Mouse (Mus musculus): ENCODE data around the gene Cdk5r2. TPM values are rescaled to one million over a fixed set of nuclear protein-coding genes. Genes with fewer than 3 reads are reported as not detected.

Gene Cdk5r2
- not detected for polyA plus RNA-seq (2014; fragmentation: Illumina TruSeq; extraction: RNeasy Lipid Tissue Mini Kit (QIAGEN cat#74804); ENCODE audit: low read depth, low replicate concordance)

GRCm38 (mm10) chr1:74854306-74855056, at the start of gene Cdk5r2:
Cdk5r2 (plus strand) TSS chr1:74854934.

GRCm38 (mm10) chr1:74885369-74886042, 30.8 kb downstream of the Cdk5r2 start, which contains the start of gene Fev:
Fev (minus strand) TSS chr1:74885419.

DNA sequence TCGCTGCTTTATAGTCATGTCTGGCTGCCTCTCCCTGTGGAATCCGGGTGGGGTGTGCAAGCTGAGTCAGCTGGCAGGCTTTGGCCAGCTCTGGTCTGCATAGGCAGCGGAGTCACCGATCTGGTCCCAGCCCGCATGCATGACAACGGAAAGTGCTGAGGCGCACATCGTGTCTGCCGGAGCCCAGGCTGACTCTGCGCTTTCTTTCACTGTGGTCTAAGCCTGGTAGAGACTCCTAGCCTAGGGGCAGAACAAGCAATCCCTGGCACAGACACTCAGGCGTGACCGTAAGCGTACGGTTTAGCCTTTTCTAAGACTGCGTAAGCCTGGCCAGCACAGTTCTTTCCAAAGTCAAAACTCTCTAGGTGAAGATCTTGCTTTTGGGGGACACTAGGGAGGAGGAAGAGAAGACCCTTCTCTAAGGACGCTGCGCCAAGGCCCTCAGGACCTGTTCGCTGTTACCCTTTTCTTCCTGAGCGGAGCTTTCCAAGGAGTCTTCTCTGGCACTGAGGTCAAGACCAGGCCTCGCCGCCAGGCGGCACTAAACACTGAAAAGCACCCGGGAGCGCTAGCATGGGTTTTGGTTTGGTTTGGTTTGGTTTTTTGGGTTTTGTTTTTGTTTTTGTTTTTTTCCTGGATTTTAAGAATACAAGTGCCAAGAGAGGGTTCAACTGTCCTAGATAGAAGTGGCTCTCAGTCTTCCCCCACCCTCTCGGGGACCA, 38.6 kb downstream of the Cdk5r2 start, which contains the start of gene Cryba2:
Gene Cryba2 (minus strand): TSS at position 10 of the 722 bp plus-strand sequence.

Other genes with a start within 250 kb of the Cdk5r2 start
- gene Ttll4, start 193.2 kb upstream of the Cdk5r2 start, polyA plus RNA-seq (2014; fragmentation: Illumina TruSeq; extraction: RNeasy Lipid Tissue Mini Kit (QIAGEN cat#74804); ENCODE audit: low read depth, low replicate concordance) = 12.4 TPM
- 77.5 TPM for gene Cyp27a1, start 141.4 kb upstream of the Cdk5r2 start, polyA plus RNA-seq (2014; fragmentation: Illumina TruSeq; extraction: RNeasy Lipid Tissue Mini Kit (QIAGEN cat#74804); ENCODE audit: low read depth, low replicate concordance)
- gene Prkag3, start 105.7 kb upstream of the Cdk5r2 start, polyA plus RNA-seq (2014; fragmentation: Illumina TruSeq; extraction: RNeasy Lipid Tissue Mini Kit (QIAGEN cat#74804); ENCODE audit: low read depth, low replicate concordance) = 1.4 TPM
- gene Wnt6, start 83.0 kb upstream of the Cdk5r2 start, polyA plus RNA-seq (2014; fragmentation: Illumina TruSeq; extraction: RNeasy Lipid Tissue Mini Kit (QIAGEN cat#74804); ENCODE audit: low read depth, low replicate concordance) = 6.3 TPM
- gene Wnt10a, start 63.4 kb upstream of the Cdk5r2 start, polyA plus RNA-seq (2014; fragmentation: Illumina TruSeq; extraction: RNeasy Lipid Tissue Mini Kit (QIAGEN cat#74804); ENCODE audit: low read depth, low replicate concordance) = 1.2 TPM
- not detected for gene Fev, start 30.5 kb downstream of the Cdk5r2 start, polyA plus RNA-seq (2014; fragmentation: Illumina TruSeq; extraction: RNeasy Lipid Tissue Mini Kit (QIAGEN cat#74804); ENCODE audit: low read depth, low replicate concordance)
- gene Cryba2, start 38.2 kb downstream of the Cdk5r2 start, polyA plus RNA-seq (2014; fragmentation: Illumina TruSeq; extraction: RNeasy Lipid Tissue Mini Kit (QIAGEN cat#74804); ENCODE audit: low read depth, low replicate concordance) = 1.1 TPM
- gene Cfap65, start 80.7 kb downstream of the Cdk5r2 start, polyA plus RNA-seq (2014; fragmentation: Illumina TruSeq; extraction: RNeasy Lipid Tissue Mini Kit (QIAGEN cat#74804); ENCODE audit: low read depth, low replicate concordance) = 8.1 TPM
- gene Ihh, start 96.7 kb downstream of the Cdk5r2 start, polyA plus RNA-seq (2014; fragmentation: Illumina TruSeq; extraction: RNeasy Lipid Tissue Mini Kit (QIAGEN cat#74804); ENCODE audit: low read depth, low replicate concordance) = 6.5 TPM

Data from adipose tissue, adult 10 weeks (tissue).